Mouse (Mus musculus): ENCODE results near the gene Tst.

Tst gene

GRCm38 (mm10) chr15:78405517-78406211, at the start of gene Tst:
TSS of gene Tst (minus strand) at chr15:78405907.
- peak; percentile 99 for DNase-seq (ENCODE audit: low read depth, low spot score)

DNA sequence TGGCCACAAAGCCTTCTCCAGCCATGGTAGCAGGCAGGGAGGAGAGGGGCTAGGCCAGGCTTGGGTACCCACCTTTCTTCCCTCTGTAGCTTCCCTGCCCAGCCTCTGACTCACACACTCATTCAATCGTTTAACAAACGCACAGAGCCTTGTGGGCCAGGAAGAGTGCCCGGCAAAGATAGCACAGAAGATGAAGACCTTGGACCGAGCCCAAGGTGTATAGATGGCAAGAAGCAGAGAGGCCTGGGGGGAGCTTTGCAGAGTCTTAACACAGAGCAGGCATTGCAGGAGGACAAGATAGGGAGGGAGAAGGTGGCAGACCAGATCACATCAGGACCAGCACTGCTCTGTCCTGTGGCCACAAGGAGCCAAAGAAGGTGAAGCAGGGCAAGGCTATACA, 49.5 kb upstream of the Tst start:
- no peak for DNase-seq (ENCODE audit: low read depth, low spot score)

DNA sequence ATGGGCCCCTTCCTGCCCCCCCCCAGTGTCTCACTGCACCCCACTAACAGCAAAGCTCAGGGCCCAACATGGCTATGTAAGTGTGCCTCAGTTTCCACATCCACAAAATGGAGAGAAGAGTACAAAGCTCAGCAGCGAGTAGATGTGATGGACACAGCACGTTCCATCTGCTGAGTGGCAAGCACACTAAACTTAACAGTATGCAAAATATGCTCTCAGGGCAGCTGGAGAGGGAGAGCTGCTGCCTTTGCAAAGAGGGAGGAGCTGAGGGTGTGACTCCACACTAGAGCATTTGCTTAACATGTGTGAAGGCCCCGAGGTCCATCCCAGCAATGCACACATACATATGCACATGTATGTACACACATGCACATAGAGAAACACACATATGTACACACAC, 47.2 kb upstream of the Tst start:
- no peak for DNase-seq (ENCODE audit: low read depth, low spot score)

DNA sequence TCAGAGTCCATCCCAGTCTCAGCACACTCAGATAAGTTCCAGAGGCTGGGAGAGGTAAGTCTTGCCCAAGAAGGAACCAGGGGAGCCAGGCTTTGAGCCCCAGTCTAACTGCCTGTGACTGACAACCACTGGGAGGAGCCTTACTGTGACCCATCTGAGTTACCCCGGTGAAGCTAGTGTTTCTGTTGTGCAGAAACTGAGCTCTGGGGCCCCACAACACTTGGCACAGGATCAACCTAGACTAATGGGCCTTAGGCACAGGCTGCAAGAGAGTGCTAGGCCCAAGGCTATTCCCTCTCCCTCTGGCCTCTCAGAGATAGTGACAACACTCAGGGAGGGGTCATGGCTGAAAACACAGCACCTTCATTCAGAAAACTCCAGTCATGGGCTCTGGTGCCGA, 45.5 kb upstream of the Tst start:
- no peak for DNase-seq (ENCODE audit: low read depth, low spot score)

DNA sequence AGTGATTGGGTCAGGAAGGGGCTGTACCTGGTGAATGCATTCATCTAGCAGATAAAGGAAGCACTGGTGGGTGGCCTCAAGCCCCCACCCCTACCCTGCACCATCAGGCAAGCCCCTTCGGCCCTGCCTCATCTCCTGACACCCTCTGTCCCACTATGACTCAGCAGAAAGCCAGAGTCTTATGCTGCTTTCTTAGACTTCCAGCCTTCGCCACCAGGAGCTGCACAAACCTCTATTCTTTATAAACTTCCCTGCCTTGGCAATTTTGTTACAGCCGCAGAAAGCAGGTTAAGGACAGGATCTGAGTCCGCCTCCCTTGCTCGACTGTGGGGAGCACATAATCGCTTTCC, 44.7 kb upstream of the Tst start:
- DNase-seq (ENCODE audit: low read depth, low spot score), result peak; percentile 85

GRCm38 (mm10) chr15:78449694-78450418, 44.1 kb upstream of the Tst start:
- peak; percentile 75 for DNase-seq (ENCODE audit: low read depth, low spot score)

GRCm38 (mm10) chr15:78449131-78449530, 43.4 kb upstream of the Tst start:
- no peak for DNase-seq (ENCODE audit: low read depth, low spot score)

GRCm38 (mm10) chr15:78447746-78448535, 42.2 kb upstream of the Tst start:
- DNase-seq (ENCODE audit: low read depth, low spot score), result peak; percentile 93

DNA sequence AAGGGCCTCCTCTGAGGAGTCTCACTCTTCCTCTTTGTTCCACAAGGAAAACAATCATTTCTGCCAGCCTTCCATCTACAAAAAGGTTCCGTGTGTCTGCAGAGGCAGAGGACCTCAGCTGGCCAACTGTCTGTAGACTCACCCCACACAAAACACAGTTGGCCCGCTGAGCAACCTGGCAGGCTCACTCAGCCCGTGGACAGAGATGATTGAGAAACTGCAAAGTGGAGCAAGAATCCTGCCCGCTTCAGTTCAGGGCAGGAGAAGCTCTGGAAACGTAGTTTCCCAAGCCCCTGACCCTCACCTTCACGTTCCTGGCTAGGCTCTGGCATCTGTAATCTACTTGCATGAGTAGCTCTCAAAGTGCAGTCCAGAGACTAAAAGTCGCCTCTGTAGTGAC, 41.4 kb upstream of the Tst start:
- no peak for DNase-seq (ENCODE audit: low read depth, low spot score)

DNA sequence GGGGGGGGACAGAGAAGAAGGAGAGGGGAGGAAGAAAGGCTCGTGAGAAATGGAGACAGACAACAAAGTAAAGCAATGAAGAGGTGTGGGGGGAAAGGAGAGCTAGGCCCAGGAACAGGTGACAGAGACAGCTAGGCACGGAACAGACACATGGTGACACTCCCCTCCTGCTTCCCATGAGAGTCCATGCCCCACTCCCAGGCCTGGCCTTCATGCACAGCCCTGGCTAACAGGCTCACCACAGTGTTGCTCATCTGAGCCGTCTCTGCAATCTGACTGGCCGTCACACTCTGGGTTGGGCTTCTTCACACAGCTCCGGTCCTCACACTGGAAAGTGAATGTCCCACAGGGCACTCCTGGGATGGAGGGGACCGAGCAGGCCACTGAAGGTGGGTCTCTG, 38.1 kb upstream of the Tst start:
- DNase-seq (ENCODE audit: low read depth, low spot score), result no peak

DNA sequence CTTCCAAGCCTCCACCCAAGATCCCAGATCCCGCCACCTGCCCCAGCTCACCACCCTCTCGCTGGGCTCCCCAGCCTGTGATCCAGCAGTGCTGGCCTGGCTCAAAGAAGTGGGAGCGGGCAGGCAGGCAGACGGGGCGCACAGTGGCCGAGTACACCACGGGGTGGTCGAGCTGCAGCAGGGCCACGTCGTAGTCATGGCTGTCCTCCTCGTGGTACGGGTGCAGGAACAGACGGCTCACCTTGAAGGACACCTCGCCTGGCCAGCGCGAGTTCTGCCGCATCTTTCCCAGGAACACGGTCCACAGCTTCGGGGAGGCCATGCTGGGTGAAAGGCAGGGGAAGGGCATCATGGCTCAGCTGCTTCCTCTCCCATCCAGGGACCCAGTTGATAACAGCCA, 36.5 kb upstream of the Tst start:
- DNase-seq (ENCODE audit: low read depth, low spot score), result no peak

GRCm38 (mm10) chr15:78438973-78439372, 33.3 kb upstream of the Tst start:
- DNase-seq (ENCODE audit: low read depth, low spot score), result no peak

- DNase-seq (ENCODE audit: low read depth, low spot score), result no peak
Observed at GRCm38 (mm10) chr15:78438505-78438904, 32.8 kb upstream of the Tst start.

- DNase-seq (ENCODE audit: low read depth, low spot score), result no peak
Observed at GRCm38 (mm10) chr15:78438018-78438394, 32.3 kb upstream of the Tst start.

DNA sequence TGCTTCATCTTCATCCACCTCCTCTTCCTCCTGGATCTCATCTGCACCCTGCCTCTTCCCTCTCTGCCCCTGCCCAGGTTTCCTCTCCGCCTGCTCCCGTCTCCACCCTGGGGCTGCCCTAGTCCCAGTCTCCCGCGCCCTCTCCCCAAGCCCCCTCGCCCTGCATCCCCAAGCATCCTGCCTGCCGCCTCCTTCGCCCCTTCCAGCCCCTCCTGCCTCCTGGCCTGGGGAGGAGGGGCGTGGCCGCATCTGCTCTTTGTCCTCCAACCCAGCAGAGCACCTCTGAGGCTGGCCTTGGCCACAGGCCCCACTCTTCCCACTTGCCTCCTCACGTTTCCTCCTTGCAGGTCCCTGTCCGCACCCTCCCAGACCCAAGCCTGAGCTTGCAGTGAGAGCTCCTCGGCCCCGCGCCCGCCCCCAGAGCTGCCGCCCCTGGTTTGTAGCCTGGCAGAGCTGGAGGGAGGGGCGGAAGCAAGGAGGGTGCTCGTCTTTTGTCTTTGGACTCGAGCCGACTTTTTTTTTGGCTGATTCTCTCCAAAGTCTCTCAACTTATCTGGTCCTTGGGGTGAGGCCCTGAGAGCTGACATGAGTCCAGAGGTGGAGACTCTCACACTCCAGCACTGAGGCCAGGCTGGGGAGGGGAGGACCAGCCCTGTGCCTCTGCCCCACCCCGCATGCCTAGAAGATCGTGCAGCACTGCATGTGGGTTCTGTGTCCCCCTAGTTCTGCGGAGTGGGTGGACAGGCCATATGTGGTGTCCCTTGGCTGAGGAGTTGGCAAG, 31.7 kb upstream of the Tst start:
- DNase-seq (ENCODE audit: low read depth, low spot score), result peak; percentile 47

- peak; percentile 74 for DNase-seq (ENCODE audit: low read depth, low spot score)
Observed at GRCm38 (mm10) chr15:78436380-78437192, 30.9 kb upstream of the Tst start.

- peak; percentile 15 for DNase-seq (ENCODE audit: low read depth, low spot score)
Observed at GRCm38 (mm10) chr15:78435681-78436080, 30.0 kb upstream of the Tst start.

GRCm38 (mm10) chr15:78434896-78435520, 29.3 kb upstream of the Tst start:
- DNase-seq (ENCODE audit: low read depth, low spot score), result peak; percentile 66

DNA sequence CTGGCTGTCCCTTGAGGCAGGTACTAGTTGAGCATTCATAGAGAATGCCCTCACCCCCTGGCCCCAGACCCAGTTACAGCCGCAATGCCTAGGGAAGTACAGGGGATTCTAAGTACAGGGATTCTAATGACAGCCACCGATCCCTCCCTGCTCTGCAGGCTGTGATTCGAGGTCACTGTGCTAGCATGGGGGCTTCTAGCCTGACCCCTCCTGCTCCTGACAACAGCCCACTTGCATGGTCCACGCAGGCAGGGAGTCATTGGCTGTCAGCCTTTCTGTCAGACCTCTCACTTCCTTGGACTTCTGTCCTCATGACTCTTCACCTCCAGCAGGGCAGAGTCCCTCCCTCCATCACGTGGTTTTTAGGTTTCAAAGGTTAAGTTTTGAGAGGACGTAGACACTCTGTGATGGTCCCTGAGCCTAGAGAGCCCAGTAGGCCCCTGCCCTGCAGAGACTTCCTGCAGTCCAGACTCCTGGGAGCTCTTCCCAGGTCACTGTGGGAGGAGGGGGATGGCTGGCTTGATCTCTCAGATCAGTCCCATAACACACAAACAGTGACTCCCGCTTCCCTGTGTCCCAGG, 25.9 kb upstream of the Tst start:
- no peak for DNase-seq (ENCODE audit: low read depth, low spot score)

GRCm38 (mm10) chr15:78430874-78431273, 25.2 kb upstream of the Tst start:
- DNase-seq (ENCODE audit: low read depth, low spot score), result no peak
